Mouse (Mus musculus) large intestine, adult 2 months (tissue): ENCODE data around the gene Spg11. TPM values are rescaled to one million over a fixed set of nuclear protein-coding genes. Genes with fewer than 3 reads are reported as not detected.

ENCODE experiments used
- DNase-seq: peaks from one replicate; pipeline ENCODE4 v3.0.0-alpha.2; 2012; ENCODE audit warnings: low read depth, low spot score
- WGBS: fragments of 180-500 bp; shearing (Covaris S2); methylation state at CpG from one replicate; pipeline ENCODE4 v1.1.7; 2018; 5-methylcytosine and 5-hydroxymethylcytosine counted together
- polyA plus RNA-seq: library from polyadenylated mRNA; depleted of rRNA; stranded (reverse); fragments of >200 nt; gene quantifications from 2 replicates; pipeline ENCODE4 v1.2.3, GENCODE M21; 2012; rRNA removed

The Spg11 gene
- 6.4 and 10.3 TPM in 2 replicates for polyA plus RNA-seq

GRCm38 (mm10) chr2:122117961-122118958 is at the start of gene Spg11:
TSS of gene Spg11 (minus strand) at chr2:122118386.
- WGBS = under 1% methylated on average over 47 of the region's 47 CpGs
- peak; percentile 85 for DNase-seq

GRCm38 (mm10) chr2:122164293-122164692 is 46.1 kb upstream of the Spg11 start:
- 42% methylated on average over 11 of the region's 11 CpGs for WGBS
- DNase-seq = no peak

GRCm38 (mm10) chr2:122163430-122164195 is 45.4 kb upstream of the Spg11 start:
- DNase-seq = no peak
- WGBS = 65% methylated on average over 13 of the region's 13 CpGs

GRCm38 (mm10) chr2:122162529-122162928 is 44.3 kb upstream of the Spg11 start:
- no peak for DNase-seq

GRCm38 (mm10) chr2:122161542-122161941 is 43.4 kb upstream of the Spg11 start:
- 53% methylated on average over 4 of the region's 4 CpGs for WGBS

More at GRCm38 (mm10) chr2:122162529-122162928, 44.3 kb upstream of the Spg11 start:
- 88% methylated on average over 2 of the region's 2 CpGs for WGBS

GRCm38 (mm10) chr2:122160680-122161079 is 42.5 kb upstream of the Spg11 start, which contains the start of gene Trim69:
TSS of gene Trim69 (plus strand) at chr2:122160700.
- 40% methylated on average over 2 of the region's 2 CpGs for WGBS
- DNase-seq = peak; percentile 60

More at GRCm38 (mm10) chr2:122161542-122161941, 43.4 kb upstream of the Spg11 start:
- no peak for DNase-seq

- WGBS = 77% methylated on average over 6 of the region's 6 CpGs
- no peak for DNase-seq
Measured at GRCm38 (mm10) chr2:122159667-122160066, 41.5 kb upstream of the Spg11 start.

GRCm38 (mm10) chr2:122158362-122158802 is 40.2 kb upstream of the Spg11 start:
- WGBS = 63% methylated on average over 6 of the region's 6 CpGs
- DNase-seq = no peak

- no peak for DNase-seq
Measured at GRCm38 (mm10) chr2:122157561-122157960, 39.4 kb upstream of the Spg11 start.

- no peak for DNase-seq
- 77% methylated on average over 4 of the region's 4 CpGs for WGBS
Measured at GRCm38 (mm10) chr2:122156051-122156700, 38.0 kb upstream of the Spg11 start.

- 94% methylated on average over 2 of the region's 2 CpGs for WGBS
- no peak for DNase-seq
Measured at GRCm38 (mm10) chr2:122155292-122155691, 37.1 kb upstream of the Spg11 start.

GRCm38 (mm10) chr2:122154479-122154878 is 36.3 kb upstream of the Spg11 start:
- whole genome bisulfite sequencing = 95% methylated on average over 2 of the region's 2 CpGs
- DNase-seq = no peak

- WGBS = 94% methylated on average over 7 of the region's 7 CpGs
- DNase-seq = no peak
Measured at GRCm38 (mm10) chr2:122153681-122154365, 35.6 kb upstream of the Spg11 start.

GRCm38 (mm10) chr2:122152850-122153249 is 34.7 kb upstream of the Spg11 start:
- 88% methylated on average over 3 of the region's 3 CpGs for WGBS
- DNase-seq = no peak

GRCm38 (mm10) chr2:122151221-122151620 is 33.0 kb upstream of the Spg11 start:
- no peak for DNase-seq
- WGBS = 95% methylated on average over 1 of the region's 1 CpGs

GRCm38 (mm10) chr2:122149716-122150115 is 31.5 kb upstream of the Spg11 start:
- DNase-seq = no peak
- WGBS = 61% methylated on average over 3 of the region's 3 CpGs

GRCm38 (mm10) chr2:122149316-122149715 is 31.1 kb upstream of the Spg11 start:
- no peak for DNase-seq
- 69% methylated on average over 6 of the region's 6 CpGs for WGBS

GRCm38 (mm10) chr2:122148242-122148917 is 30.2 kb upstream of the Spg11 start:
- under 1% methylated on average over 18 of the region's 18 CpGs for WGBS

More at GRCm38 (mm10) chr2:122148242-122148917, 30.2 kb upstream of the Spg11 start:
- DNase-seq = peak; percentile 89
